Mouse (Mus musculus) brown adipose tissue, adult 24 weeks (tissue): Measurements from ENCODE around the gene Ubl5. TPM values are rescaled to one million over a fixed set of nuclear protein-coding genes. Genes with fewer than 3 reads are reported as not detected.

ENCODE experiments used
- H3K27ac ChIP-seq: fragments of 200-500 bp; replicated peaks from 2 replicates; pipeline ENCODE4 v1.5.1; 2012; ENCODE audit warnings: low read depth, mild to moderate bottlenecking, low read length
- H3K4me1 ChIP-seq: fragments of 200-500 bp; 2 replicates; pipeline ENCODE4 v1.6.1; 2012; ENCODE audit warnings: low read length, mixed read lengths; ENCODE audit not compliant: control insufficient read depth, insufficient read depth, insufficient read length
- H3K4me3 ChIP-seq: fragments of 200-500 bp; 2 replicates; pipeline ENCODE4 v1.5.1; 2012; ENCODE audit warnings: low read depth, mild to moderate bottlenecking, low read length, moderate library complexity; ENCODE audit not compliant: insufficient read depth
- polyA plus RNA-seq: library from polyadenylated mRNA; stranded (reverse); fragments of >200 nt; gene quantifications from 2 replicates; pipeline ENCODE4 v1.2.4, GENCODE M21; 2012; ENCODE audit not compliant: missing spikeins, insufficient read depth, insufficient read length

Gene Ubl5
- polyA plus RNA-seq, 1 experiment: 293 TPM

DNA sequence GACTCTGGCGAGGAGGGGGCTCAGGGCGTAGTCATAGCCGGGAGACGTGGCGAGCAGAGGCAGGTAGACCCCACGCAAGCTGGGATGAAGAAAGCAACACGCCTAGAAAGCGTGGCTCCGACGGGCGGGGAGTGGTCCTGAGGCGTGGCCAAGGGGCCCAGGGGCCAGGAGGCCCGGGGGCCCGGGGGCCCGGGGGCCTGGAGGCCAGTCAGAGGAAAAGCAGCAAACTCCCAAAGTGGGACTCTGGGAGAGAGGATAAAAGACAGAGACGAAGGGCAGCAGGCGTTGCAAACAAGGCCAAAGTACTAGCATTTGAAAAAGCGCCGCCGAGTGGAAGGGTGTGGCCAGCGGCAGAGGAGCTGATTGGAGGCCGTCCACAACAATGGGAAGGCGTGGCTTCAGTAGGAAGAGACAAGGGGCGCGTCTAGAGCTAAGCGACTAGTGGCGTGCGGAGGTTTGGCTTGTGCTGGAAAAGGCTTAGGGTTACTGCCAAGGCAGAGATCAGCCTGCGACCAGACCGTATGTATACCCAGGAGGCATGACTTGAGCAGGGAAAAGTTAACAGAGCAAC is 303 bp downstream of the Ubl5 start:
- Histone ChIP-seq H3K4me1 (peaks cover 17% of the 10 kb centered on the region), H3K4me3 (peak overlapping the region; percentile 97), H3K27ac (0 out of 2 replicates have a peak overlapping the region, but pooled peaks have one; percentile 33)

DNA sequence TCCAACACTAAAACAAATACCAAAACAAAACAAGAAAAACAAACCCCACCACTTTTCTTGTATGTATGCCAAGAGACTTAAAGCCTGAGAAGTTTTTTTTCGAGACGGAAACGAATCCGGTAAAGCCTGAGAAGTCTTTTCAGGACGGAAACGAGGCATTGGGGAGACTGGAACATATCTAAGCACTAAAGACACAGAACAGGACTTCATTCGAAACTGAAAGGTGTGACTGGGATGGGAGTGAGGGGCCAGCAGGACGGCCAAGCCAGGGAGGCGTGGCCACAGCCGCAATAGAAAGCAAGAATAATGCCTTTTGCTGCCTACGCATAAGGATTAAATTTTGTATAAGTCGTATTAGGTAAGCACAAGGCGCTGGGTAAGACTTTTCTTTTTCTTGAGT is 1.1 kb downstream of the Ubl5 start:
- H3K27ac ChIP-seq: no peak overlapping the region
- peak overlapping the region; percentile 97 for H3K4me3 ChIP-seq
- peaks cover 17% of the 10 kb centered on the region for H3K4me1 ChIP-seq

DNA sequence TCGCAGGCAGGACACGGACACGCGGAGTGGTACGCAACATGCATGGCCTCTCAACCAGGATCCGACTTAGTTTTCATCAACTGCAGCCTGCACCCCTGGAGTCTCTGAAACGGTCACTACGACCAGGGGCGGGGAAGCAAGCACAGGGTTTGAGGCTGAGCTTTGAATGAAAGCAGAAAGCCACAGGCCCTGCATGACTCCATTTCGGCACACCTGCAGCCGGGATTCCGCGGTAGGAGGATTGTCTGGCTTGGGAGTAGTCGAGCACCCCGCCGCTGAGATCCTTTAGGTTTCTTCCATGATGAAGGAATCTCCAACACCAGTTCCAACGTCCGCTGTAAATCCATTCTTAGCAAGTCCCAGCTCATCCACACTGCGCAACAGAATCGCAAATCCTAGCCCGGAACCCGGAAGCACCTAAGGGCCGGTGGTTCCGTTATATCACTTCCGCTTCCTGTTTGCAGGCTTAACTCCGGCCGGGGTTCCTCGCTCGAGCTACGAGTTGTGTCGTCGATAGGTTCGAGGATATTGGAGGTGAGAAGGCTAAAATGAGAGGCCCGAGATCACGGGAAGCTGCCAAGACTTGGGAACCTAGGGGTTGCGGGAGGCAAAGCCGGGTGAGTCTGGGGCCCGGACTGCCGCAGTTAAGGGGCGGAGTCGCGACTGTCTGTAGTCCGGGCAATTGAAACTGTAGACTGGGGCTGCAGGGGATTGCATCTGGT is 1.8 kb downstream of the Ubl5 start, which contains the start of gene Fbxl12:
Fbxl12 (minus strand) TSS at position 408 of the 722 bp plus-strand sequence.
- Histone ChIP-seq H3K4me3 (peak within 1 kb of the TSS; percentile 97), H3K4me1 (peaks cover 17% of the 10 kb centered on the region), H3K27ac (peak within 1 kb of the TSS; percentile 91)

DNA sequence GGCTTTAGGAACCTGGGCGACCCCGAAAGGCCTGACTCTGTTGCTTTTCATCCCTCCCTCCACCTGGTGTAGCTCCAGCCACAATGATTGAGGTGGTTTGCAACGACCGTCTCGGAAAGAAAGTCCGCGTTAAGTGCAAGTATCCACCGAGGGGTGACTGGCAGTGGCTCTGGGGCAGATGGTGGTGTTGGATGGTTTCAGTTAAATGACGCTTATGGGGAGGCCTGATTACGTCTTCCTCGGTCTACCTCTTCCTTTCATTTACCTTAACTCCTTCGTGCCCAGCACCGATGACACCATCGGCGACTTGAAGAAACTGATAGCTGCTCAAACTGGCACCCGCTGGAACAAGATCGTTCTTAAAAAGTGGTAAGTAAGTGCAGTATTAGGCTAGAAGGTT is 2.4 kb downstream of the Ubl5 start:
- Histone ChIP-seq H3K4me3 (peak overlapping the region; percentile 97), H3K4me1 (peaks cover 17% of the 10 kb centered on the region), H3K27ac (peak overlapping the region; percentile 91; the same call in 1 of the 2 replicates)

DNA sequence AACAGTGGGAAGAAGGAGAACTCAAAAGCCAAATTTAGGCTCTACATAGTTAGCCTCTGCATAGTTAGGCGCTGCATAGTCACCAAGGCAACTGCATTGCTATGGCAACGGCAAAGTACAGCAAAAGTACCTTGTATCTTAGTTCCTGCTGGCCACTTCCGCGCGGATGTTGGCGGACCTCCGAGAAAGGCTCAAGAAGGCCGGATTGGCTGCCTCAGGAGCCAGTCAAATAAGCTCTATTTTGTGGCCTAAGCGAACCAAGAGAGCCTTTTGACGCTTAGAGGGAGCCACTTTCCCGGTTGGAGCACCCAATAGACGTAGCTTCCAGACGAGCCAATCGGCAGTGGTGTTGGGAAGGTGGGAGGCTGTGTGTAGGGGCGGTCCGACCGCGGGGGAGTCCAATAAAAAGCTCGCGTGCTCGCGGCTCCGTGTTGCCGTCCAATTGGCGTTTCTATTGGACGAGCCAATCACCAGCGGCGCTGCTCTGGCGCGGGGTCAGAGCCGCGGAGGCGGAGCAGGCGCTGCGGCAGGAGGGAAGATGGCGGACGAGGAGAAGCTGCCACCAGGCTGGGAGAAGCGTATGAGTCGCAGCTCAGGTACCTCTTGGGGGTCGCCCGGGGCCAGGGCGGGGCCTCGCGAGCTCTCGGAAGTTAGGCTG is 9.1 kb downstream of the Ubl5 start, which contains the start of gene Pin1:
Pin1 (plus strand) TSS at position 494 of the 658 bp plus-strand sequence.
- Histone ChIP-seq H3K27ac (no peak within 1 kb of the TSS), H3K4me3 (peak within 1 kb of the TSS; percentile 69), H3K4me1 (no peaks in the 10 kb centered on the region)

DNA sequence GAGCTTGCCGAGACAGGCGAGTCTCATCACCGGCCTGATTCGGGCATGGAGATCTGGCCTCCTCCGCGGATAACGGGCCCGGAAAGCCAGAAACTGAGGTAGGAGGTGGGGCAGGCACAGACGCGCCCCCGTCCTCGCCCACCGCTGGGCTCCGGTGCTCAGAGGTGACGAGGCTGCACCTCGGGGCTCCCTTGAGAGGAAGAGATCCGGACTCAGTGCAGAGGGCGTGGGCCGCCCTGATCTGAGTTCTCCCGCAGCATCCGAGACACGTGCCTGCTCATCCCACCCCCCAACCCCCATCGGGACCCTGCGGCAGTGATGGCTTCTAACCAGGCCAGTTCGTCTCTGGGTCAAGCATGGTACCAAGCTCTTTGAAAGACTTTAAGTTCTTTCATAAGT is 9.6 kb downstream of the Ubl5 start:
- H3K27ac ChIP-seq: no peak overlapping the region
- H3K4me3 ChIP-seq: peak overlapping the region; percentile 69
- no peaks in the 10 kb centered on the region for H3K4me1 ChIP-seq

DNA sequence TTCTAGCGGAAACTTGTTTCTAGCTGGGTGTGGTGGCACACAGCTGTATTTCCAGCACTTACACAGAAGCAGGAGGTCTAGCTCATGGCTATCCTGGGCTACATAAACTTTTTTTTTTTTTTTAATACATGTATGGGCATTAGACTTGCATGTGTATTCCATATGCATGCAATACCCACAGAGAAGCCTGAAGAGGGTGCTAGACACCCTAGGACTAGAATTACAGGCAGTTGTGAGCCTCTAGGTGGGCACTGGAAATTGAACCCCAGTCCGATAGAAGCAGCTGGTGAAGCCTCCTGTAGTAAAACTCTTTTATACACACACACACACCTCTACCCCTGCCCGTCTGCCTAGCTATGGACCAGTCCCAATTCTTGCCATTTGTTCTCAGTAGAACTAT is 11.2 kb downstream of the Ubl5 start:
- no peak overlapping the region for H3K27ac ChIP-seq
- H3K4me1 ChIP-seq: no peaks in the 10 kb centered on the region; the same call in 1 of the 2 replicates
- no peak overlapping the region for H3K4me3 ChIP-seq

DNA sequence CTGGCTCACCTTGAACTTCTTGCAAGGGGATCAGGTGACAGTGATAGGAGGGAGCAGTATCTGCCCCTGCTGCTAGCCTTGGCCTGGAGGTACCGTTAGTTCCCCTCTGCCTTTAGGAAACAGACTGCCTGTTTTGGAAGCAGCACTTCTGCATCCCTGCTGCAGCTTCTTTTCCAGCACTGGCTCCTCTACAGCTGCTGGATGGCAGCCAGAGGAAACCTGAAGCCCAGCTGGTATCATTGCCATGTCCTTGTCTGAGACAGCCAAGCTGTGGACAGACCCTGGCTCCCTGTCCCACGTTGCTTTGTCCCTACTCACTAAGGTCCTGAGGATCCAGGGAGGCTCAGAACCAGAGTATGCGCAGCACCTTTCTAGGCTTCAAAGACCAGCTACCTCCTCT is 14.9 kb downstream of the Ubl5 start:
- H3K4me1 ChIP-seq: no peaks in the 10 kb centered on the region; the same call in 1 of the 2 replicates
- no peak overlapping the region for H3K4me3 ChIP-seq
- H3K27ac ChIP-seq: no peak overlapping the region

DNA sequence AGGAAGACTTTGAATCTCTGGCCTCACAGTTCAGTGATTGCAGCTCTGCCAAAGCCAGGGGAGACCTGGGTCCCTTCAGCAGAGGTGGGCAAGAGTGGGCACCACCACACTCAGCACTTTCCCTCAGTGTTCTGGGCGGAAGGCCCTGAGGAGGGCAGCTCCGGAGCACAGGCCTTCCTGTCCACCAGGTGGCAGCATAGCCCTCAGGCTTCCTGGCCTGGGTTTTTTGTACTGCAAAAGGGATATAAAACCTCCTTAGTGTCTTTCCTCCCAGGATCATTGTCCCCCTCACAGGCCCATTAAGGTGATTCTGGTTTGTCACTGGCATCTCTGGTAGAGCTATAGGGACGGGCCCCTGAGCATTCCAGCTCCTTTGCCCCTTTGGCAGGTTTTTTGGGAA is 19.6 kb downstream of the Ubl5 start:
- Histone ChIP-seq H3K27ac (no peak overlapping the region), H3K4me1 (no peaks in the 10 kb centered on the region; the same call in 1 of the 2 replicates)

DNA sequence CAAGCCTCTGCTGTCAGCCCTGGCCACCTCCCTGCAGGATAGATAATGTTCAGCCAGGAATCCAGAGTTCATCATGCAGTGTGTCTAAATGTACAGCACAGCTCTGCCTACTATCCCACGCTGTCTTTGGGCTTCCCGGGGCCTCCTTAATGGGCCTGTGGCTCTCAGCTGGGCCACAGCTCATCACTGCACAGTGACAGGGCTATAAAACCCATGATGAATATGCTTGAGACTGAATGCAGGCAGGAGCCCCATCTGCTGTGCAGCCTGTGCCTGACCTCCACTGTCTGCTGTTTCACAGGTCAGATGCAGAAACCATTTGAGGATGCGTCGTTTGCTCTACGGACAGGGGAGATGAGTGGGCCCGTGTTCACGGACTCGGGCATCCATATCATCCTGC is 20.2 kb downstream of the Ubl5 start:
- Histone ChIP-seq H3K4me3 (no peak overlapping the region), H3K27ac (no peak overlapping the region), H3K4me1 (no peaks in the 10 kb centered on the region)

More for the DNA sequence above, 19.6 kb downstream of the Ubl5 start:
- no peak overlapping the region for H3K4me3 ChIP-seq

DNA sequence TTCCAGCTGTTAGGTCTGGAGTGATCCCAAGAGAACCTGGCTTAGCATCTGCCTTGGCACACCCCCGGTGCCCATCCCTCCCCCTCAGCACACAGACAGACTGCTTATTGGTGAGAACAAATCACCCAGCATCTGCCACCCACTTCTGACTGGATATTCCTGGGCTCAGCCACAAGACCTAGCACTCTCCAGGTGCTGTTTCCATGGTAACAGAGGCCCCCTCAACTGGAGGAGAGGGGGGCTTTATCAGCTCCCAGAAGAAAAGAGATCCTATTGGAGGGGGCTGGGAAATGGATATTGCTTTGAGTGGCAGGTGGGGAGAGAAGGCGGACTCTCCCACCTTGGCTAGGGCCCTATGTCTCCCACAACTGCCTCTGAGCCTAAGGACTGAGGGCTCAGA is 21.3 kb downstream of the Ubl5 start:
- Histone ChIP-seq H3K27ac (no peak overlapping the region), H3K4me3 (no peak overlapping the region), H3K4me1 (no peaks in the 10 kb centered on the region)

DNA sequence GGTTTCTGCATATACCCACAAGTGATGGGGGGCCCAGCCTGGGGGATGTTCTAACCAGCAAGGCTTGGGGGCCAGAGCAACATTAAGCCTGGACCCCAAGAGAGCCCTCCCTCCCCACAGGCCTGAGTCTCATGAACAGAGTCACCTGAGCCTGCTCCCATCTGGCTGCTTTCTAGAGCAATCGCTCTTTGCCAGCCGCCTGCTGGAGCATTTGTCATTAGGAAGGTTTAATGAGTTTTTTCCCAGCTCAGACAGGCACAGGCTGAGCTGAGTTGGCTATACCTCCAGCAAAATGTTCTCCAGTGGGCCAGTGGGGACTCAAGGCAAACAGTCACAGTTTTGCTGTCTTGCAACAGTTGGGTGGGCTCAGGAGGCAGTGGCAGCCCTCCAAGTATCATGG is 21.7 kb downstream of the Ubl5 start:
- Histone ChIP-seq H3K27ac (no peak overlapping the region), H3K4me3 (no peak overlapping the region), H3K4me1 (no peaks in the 10 kb centered on the region)

DNA sequence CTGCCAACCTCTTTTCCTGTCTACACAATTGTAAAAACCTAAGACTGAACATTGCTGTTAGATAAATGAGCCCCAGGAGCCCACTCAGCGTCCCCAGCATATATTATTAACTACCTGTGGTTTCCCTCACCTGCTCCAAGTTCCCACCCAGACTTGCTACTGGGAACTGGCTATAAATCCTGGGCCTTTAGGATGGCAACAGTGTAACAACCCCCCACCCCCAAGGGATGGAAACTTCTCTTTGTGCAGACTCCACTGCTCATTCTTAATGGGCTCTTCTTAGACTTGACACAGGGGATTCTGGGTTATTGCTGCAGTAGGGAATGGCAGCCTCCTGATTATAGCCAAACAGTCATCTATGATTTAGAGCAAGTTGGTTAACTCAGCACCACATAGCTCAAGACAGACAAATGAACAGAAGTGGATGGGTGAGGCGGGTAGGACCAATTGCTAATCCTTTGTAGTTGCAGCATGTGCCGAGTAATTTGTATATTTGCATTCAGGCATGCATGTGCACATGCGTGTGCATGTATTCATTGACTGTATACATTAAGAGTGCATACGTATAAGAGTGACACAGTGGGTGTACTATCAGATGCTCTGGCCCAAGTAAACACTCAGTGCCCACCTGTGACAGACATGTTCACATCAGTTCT is 22.4 kb downstream of the Ubl5 start:
- no peak overlapping the region for H3K27ac ChIP-seq
- H3K4me1 ChIP-seq: no peaks in the 10 kb centered on the region
- no peak overlapping the region for H3K4me3 ChIP-seq

DNA sequence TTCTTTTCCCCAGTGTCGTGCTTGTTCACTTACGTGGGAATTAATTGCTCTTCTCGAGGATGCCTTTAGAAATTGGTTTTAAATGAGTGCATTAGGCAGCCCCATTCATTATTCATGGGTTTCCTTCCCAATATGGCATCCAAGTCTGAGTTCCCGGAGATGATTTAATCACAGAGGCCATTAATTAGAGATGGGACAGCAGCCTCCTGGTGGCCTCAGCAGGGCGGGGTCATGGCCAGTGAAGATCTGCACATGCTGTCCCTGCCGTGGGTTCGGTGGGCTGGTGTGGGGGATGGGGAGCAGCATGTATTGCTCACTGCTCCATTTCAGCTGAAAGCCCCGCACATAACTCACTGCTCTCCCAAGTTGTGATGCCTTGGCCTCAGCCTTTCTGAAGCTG is 23.2 kb downstream of the Ubl5 start:
- H3K27ac ChIP-seq: no peak overlapping the region
- no peak overlapping the region for H3K4me3 ChIP-seq
- H3K4me1 ChIP-seq: no peaks in the 10 kb centered on the region

DNA sequence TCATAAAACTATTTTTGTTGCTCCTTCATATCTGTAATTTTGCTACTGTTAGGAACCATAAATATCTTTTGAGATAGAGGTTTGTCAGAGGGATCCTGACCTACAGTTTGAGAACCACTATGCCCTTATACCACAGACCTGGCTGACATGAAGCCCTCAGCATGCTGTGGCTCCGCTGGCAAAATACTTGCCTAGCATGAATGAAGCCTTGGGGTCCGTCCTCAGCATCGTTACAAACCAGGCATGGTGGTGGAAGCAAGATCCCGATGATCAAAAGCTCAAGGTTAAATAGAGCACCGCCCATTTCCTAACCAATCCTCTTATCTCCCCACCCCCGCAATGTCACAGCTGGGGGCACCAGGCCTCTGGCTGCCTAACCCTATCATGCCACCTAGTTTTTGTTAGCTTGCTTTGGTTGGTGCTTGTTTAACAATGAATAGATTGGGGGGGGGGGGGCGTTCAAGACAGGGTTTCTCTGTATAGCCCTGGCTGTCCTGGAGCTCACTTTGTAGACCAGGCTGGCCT is 23.9 kb downstream of the Ubl5 start:
- H3K27ac ChIP-seq: no peak overlapping the region
- H3K4me3 ChIP-seq: no peak overlapping the region
- no peaks in the 10 kb centered on the region for H3K4me1 ChIP-seq
